In genomic region chr11:107029536-107029935, GRCm38 (mm10) we compare ENCODE assay signal across 21 mouse cellular contexts. TPM values are rescaled to one million over a fixed set of nuclear protein-coding genes. Genes with fewer than 3 reads are reported as not detected.
A peak's percentile ranks its signal among the peaks of the same experiment; 100 is the strongest.
DNase-seq lines count a peak whose midpoint lies in the region; ATAC-seq and TF ChIP-seq lines count a peak whose summit lies in the region.
"Had no signal": no experiment of that assay in that cellular context is flagged by ENCODE, and none has a peak within 500 bp of the region (broad histone marks: within the 10 kb centered on the region; RNA-seq: fewer than 3 reads in every experiment).

No protein-coding gene starts in this region.

- peak; percentile 17; the same call in 1 of the 2 replicates for ATAC-seq in intestine, postnatal 0 days
- no peak for ATAC-seq in intestine, embryonic 16.5 days
- ATAC-seq: forebrain, postnatal 0 days had no signal

- TF ChIP-seq POLR2A in small intestine, adult 2 months (IDR thresholded peaks at IDR 0.05; ENCODE audit: low read depth, low read length): no peak

- H3K36me3 ChIP-seq in intestine, postnatal 0 days (ENCODE audit: control insufficient read depth, insufficient read depth): no peaks in the 10 kb centered on the region
- no peaks in the 10 kb centered on the region for H3K36me3 ChIP-seq in intestine, embryonic 16.5 days (ENCODE audit: control insufficient read depth, insufficient read depth, low read length)
- no peaks in the 10 kb centered on the region; the same call in 1 of the 2 replicates for H3K36me3 ChIP-seq in small intestine, adult 2 months (ENCODE audit: control insufficient read depth, insufficient read depth, low read length)
- H3K36me3 ChIP-seq: limb, embryonic 15.5 days; liver, embryonic 15.5 days; midbrain, embryonic 12.5 days had no signal

- TF ChIP-seq CTCF in intestine, postnatal 0 days (IDR thresholded peaks at IDR 0.05; ENCODE audit: low read depth): peak; percentile 27; the same call in 1 of the 2 replicates
- TF ChIP-seq CTCF in small intestine, adult 2 months (IDR thresholded peaks at IDR 0.05; ENCODE audit: extremely low read depth, insufficient read length, insufficient replicate concordance, low read depth, low read length): no peak

- no peak overlapping the region for H3K27ac ChIP-seq in intestine, postnatal 0 days (ENCODE audit: low read depth, low read length)
- H3K27ac ChIP-seq in intestine, embryonic 16.5 days (ENCODE audit: low read length): no peak overlapping the region
- peak overlapping the region; percentile 43; the same call in 1 of the 2 replicates for H3K27ac ChIP-seq in small intestine, adult 2 months (ENCODE audit: insufficient read depth, low read depth, low read length)
- H3K27ac ChIP-seq: heart, embryonic 15.5 days; hindbrain, embryonic 14.5 days; limb, embryonic 15.5 days; liver, embryonic 15.5 days; midbrain, embryonic 12.5 days had no signal

- 39% methylated on average over 19 of the region's 19 CpGs for WGBS in intestine, postnatal 0 days
- WGBS in intestine, embryonic 16.5 days: 52% methylated on average over 19 of the region's 19 CpGs
- 20% methylated on average over 19 of the region's 19 CpGs for WGBS in small intestine, adult 2 months

- H3K9me3 ChIP-seq in intestine, postnatal 0 days (ENCODE audit: control insufficient read depth): no peaks in the 10 kb centered on the region
- H3K9me3 ChIP-seq in intestine, embryonic 16.5 days (ENCODE audit: control insufficient read depth, low read length): no peaks in the 10 kb centered on the region
- H3K9me3 ChIP-seq: heart, embryonic 15.5 days; limb, embryonic 15.5 days; liver, embryonic 15.5 days; midbrain, embryonic 12.5 days had no signal

- 0 out of 2 replicates have a peak, but pooled peaks cover 3% of the 10 kb centered on the region for H3K4me1 ChIP-seq in intestine, postnatal 0 days (replicated peaks; ENCODE audit: control insufficient read depth, insufficient read depth, low read length)
- H3K4me1 ChIP-seq in intestine, embryonic 16.5 days (ENCODE audit: control insufficient read depth, insufficient read depth, low read length): peaks cover 34% of the 10 kb centered on the region
- H3K4me1 ChIP-seq in small intestine, adult 2 months (ENCODE audit: control insufficient read depth, insufficient read depth, insufficient read length, low read length): peaks cover 8% of the 10 kb centered on the region

- no peak overlapping the region for H3K9ac ChIP-seq in intestine, postnatal 0 days (ENCODE audit: low read depth, low read length)
- H3K9ac ChIP-seq in intestine, embryonic 16.5 days (ENCODE audit: low read depth, low read length): no peak overlapping the region
- H3K9ac ChIP-seq: forebrain, postnatal 0 days; heart, embryonic 15.5 days; hindbrain, embryonic 14.5 days; limb, embryonic 15.5 days; liver, embryonic 15.5 days; midbrain, embryonic 12.5 days had no signal

- H3K4me3 ChIP-seq in intestine, postnatal 0 days (ENCODE audit: low read depth, low read length): no peak overlapping the region
- no peak overlapping the region for H3K4me3 ChIP-seq in intestine, embryonic 16.5 days (ENCODE audit: low read length)
- H3K4me3 ChIP-seq in small intestine, adult 2 months (ENCODE audit: low read depth, low read length): no peak overlapping the region; the same call in 1 of the 2 replicates
- H3K4me3 ChIP-seq: limb, embryonic 15.5 days; liver, embryonic 15.5 days; midbrain, embryonic 12.5 days had no signal

- peak; percentile 44 for DNase-seq in CD4-positive helper T cell, adult 2 months (ENCODE audit: low read depth, low spot score)
- DNase-seq in thymus, postnatal 25 days: peak; percentile 53
- DNase-seq in lung, postnatal 4 days: no peak
- no peak for DNase-seq in layer of hippocampus, adult 9-10 months (ENCODE audit: low spot score)
- no peak for DNase-seq in urinary bladder, postnatal 4 days (ENCODE audit: low spot score in 2 of 2)
- DNase-seq: adrenal gland, adult 8-10 months; cerebellum, adult 11-12 months; cerebellum, postnatal 14 days; forebrain, postnatal 0 days; gastrocnemius, postnatal 14 days; heart, adult 18-20 months; heart, postnatal 36 days; left cerebral cortex, postnatal 4 days had no signal

- H3K27me3 ChIP-seq in intestine, postnatal 0 days (replicated peaks; ENCODE audit: control insufficient read depth, insufficient read depth, low read length): no peaks in the 10 kb centered on the region
- H3K27me3 ChIP-seq in intestine, embryonic 16.5 days (replicated peaks; ENCODE audit: control insufficient read depth, insufficient read depth, low read length): no peaks in the 10 kb centered on the region
- peaks cover 6% of the 10 kb centered on the region; the same call in 1 of the 2 replicates for H3K27me3 ChIP-seq in small intestine, adult 2 months (ENCODE audit: control insufficient read depth, insufficient read depth, low read length)
- H3K27me3 ChIP-seq: heart, embryonic 15.5 days had no signal

- H3K4me2 ChIP-seq in intestine, postnatal 0 days (replicated peaks; ENCODE audit: low read depth): peak overlapping the region; percentile 31
- H3K4me2 ChIP-seq in intestine, embryonic 16.5 days (ENCODE audit: low read depth, low read length): no peak overlapping the region
- H3K4me2 ChIP-seq: heart, embryonic 15.5 days; hindbrain, embryonic 14.5 days; limb, embryonic 15.5 days; liver, embryonic 15.5 days; midbrain, embryonic 12.5 days had no signal

RNA-seq across cellular contexts. Expression of gene 1810010H24Rik, which starts 4.1 kb away (rescaled TPM):
- polyA plus RNA-seq in intestine, postnatal 0 days (2015; fragmentation: Nextera tagmentation; extraction: Ambion mirVana): 9.6 and 9.9 TPM in 2 replicates
- polyA plus RNA-seq in intestine, embryonic 16.5 days (2015; fragmentation: Nextera tagmentation; extraction: Ambion mirVana): 1.9 and 2.5 TPM in 2 replicates
- 1.3 and 2.7 TPM in 2 replicates for polyA plus RNA-seq in small intestine, adult 2 months (2012; rRNA removed)

RNA-seq across cellular contexts. Expression of gene Kpna2, which starts 30.2 kb away (rescaled TPM):
- polyA plus RNA-seq in intestine, postnatal 0 days (2015; fragmentation: Nextera tagmentation; extraction: Ambion mirVana): 80.6 and 100 TPM in 2 replicates
- 318 and 375 TPM in 2 replicates for polyA plus RNA-seq in intestine, embryonic 16.5 days (2015; fragmentation: Nextera tagmentation; extraction: Ambion mirVana)
- 11.9 and 15.2 TPM in 2 replicates for polyA plus RNA-seq in small intestine, adult 2 months (2012; rRNA removed)

Comparison
In these comparisons a context has a peak if more than half of its experiments do, and no peak if none do; other contexts are left out.
1. DNase-seq: peak in CD4-positive helper T cell, adult 2 months (single experiment) and thymus, postnatal 25 days (single experiment); none in lung, postnatal 4 days (0 of 2), layer of hippocampus, adult 9-10 months (single experiment) and urinary bladder, postnatal 4 days (0 of 2).